Mouse (Mus musculus) heart, adult 8-10 months (tissue): ENCODE measurements around the gene A930017K11Rik. TPM values are rescaled to one million over a fixed set of nuclear protein-coding genes. Genes with fewer than 3 reads are reported as not detected.

ENCODE experiments used
- DNase-seq: peaks from one replicate; pipeline ENCODE4 v3.0.0; 2022; ENCODE audit warnings: low spot score
- total RNA-seq, 4 experiments: library from RNA; stranded (reverse); gene quantifications; 2 replicates each; pipeline ENCODE4 v1.2.4; 2022

A930017K11Rik gene
- total RNA-seq, 4 experiments from 2014 or later = 0.24 to 0.85 (median 0.36) TPM

GRCm38 (mm10) chr17:25941511-25942241 lies 10.7 kb downstream of the A930017K11Rik start:
- peak; percentile 55 for DNase-seq

DNA sequence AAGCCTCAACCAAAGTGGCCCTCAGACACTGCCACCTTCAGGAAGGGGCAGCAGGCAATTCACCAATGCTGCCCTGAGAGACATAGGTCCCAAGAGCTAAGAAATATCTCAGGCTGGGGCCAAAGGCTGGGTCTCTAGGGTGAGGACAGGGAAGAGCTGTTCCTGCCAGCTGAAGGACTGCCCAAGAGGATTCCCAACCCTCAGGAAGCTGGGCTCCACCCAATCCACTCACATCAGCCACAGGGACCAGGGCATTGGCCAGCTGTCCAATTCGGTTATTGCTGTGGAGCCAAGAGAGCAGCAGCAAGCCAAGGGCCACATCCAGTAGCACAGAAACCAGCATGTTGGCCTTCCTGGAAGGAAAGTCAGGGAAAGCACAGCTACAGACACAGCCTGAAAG lies 17.8 kb downstream of the A930017K11Rik start:
- no peak for DNase-seq

GRCm38 (mm10) chr17:25925348-25925747 lies 27.0 kb downstream of the A930017K11Rik start:
- peak; percentile 57 for DNase-seq

- no peak for DNase-seq
Observed at GRCm38 (mm10) chr17:25922120-25922519, 30.2 kb downstream of the A930017K11Rik start.

GRCm38 (mm10) chr17:25919786-25920642 lies 32.4 kb downstream of the A930017K11Rik start:
- peak; percentile 100 for DNase-seq

- no peak for DNase-seq
Observed at GRCm38 (mm10) chr17:25919144-25919785, 33.1 kb downstream of the A930017K11Rik start, which contains the start of gene Rab40c. Gene Rab40c, minus strand, starts transcription at chr17:25919727.

DNA sequence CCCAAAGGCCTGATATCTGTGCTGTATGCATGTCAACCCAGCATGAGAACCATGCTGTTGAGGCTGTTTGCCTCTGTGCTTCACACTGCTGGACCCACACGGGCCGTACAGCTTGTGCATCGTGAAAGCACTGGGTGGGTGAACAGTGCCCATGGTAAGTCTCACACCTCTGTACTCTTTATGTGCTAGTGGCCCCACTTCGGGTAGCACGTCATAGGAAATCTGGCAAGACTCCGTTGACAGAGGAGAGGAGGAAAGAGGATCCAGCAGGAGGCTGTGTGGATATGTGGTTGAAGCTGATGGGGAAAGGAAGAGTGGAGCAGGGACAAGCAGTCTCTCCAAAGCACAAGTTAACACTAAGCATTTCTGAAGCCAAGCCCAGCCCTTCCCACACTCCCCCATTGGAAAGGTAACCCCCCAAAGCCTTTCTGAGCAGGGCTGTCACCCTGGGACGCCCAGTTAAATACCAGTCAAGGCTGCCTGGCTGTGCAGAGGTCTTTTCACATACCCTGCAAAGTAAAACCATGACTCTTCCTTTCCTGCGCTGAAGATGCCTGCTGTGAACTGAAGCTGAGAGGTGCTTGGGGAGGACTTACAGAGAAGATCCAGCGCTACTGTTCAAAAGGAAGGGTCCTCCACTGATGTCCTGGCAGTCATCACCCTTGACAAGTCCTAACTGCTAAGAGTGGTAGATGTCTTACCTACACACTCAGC lies 34.2 kb downstream of the A930017K11Rik start:
- DNase-seq = no peak

GRCm38 (mm10) chr17:25916931-25917647 lies 35.3 kb downstream of the A930017K11Rik start:
- no peak for DNase-seq

DNA sequence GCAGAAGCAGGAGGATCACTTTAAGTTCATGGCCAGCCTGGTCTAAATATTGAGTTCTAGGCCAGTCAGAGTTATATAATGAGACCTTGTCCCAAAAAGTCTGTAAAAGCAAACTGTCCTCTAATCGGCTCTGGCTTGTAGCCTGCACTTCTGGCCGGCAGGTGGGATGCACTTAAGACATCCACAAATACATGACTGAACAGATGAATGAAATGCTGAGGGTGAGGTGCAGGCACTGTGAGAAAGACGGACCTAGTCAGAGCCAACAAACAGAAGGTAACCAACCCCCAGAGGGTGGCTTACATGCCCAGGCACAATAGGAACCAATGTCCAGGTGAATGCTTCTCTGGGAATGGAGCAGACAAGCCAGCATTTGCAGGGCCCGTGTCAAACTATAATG lies 38.1 kb downstream of the A930017K11Rik start:
- no peak for DNase-seq

GRCm38 (mm10) chr17:25913877-25914275 lies 38.5 kb downstream of the A930017K11Rik start:
- peak; percentile 60 for DNase-seq

DNA sequence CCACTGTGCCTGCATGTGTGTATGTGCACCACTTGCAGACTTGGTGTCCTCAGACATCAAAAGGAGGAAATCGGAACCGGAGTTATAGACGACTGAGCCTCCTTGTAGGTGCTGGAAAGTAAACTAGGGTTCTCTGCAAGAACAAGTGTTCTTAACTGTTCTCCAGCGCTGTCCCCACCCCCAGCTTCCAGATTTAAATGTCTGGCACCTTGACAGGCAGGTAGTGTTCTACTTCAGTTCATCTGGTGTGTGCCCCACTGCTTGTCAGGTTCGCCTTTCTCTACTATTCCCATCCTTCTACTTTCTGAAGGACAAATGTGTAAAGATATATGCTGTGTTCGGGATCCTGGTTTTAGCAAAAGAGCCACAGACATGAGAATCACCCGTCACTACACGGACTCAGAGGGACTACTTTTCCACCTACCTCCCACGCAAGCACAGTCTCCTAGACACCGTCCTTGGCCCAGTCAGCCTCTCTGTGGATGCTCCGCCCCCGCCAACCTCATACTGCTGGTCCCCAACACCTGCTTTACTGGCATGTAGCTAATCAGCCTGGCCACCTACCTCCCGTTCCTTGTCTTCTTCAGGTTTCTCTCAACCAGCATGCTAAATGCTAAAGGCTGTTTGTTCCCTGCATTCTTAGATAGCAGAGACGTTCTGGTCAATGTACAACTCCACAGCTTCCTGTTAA lies 39.0 kb downstream of the A930017K11Rik start:
- DNase-seq = no peak

DNA sequence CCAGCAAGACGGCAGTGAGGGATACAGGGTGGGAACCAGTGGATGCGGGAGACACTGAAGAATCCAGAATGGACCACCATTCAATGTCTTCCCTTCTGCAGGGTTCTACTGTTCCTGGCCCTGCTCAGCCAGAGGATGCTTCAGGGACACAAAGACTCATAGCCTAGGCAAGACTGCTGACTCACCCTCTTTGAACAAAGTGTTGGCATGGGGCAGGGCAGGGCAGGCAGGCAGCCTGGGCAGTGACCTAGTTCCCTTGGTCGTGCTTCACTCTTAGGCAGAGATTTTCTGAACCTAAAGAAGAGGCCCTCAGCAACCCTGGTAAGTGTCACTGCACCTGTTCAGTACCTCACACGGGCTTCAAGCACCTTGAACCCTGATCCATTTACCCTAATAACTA lies 40.5 kb downstream of the A930017K11Rik start:
- DNase-seq = peak; percentile 57

GRCm38 (mm10) chr17:25907640-25908039 lies 44.7 kb downstream of the A930017K11Rik start:
- no peak for DNase-seq

- no peak for DNase-seq
Observed at GRCm38 (mm10) chr17:25903061-25903460, 49.3 kb downstream of the A930017K11Rik start.

DNA sequence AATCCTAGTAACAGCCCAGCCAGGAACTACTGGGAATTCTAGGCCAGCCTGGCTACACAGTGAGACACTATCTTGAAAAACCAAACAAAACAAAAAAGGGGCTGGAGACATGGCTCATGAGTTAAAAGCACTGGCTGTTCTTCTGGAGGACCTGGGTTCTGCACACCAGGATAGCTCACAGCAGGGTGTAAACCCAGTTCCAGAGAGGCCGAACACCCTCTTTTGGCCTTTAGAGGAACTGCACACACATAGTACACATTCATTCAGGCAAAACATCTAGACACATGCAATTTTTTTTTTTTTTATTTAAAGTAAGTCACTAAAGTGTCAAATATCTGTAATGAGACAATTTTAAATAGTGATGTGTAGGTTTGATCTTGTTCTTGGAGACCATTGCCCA lies 52.2 kb downstream of the A930017K11Rik start:
- no peak for DNase-seq

Other genes with a start within 250 kb of the A930017K11Rik start
- 1 to 10 TPM in 2 of 4 experiments, not detected in 2; 1.1 to 2.0 TPM for gene Gng13, start 235.4 kb downstream of the A930017K11Rik start, total RNA-seq
- gene Chtf18, start 225.1 kb downstream of the A930017K11Rik start, total RNA-seq = 1 to 10 TPM; 1.2 to 2.1 (median 1.6) TPM
- 1 to 10 TPM; 4.5 to 5.3 (median 4.6) TPM for gene Rpusd1, start 224.9 kb downstream of the A930017K11Rik start, total RNA-seq
- not detected for gene Mslnl, start 216.5 kb downstream of the A930017K11Rik start, total RNA-seq
- 10 to 100 TPM in 3 of 4 experiments, 1 to 10 TPM in 1; 9.8 to 20.9 (median 17.6) TPM for gene Msln, start 198.2 kb downstream of the A930017K11Rik start, total RNA-seq
- gene Narfl, start 178.8 kb downstream of the A930017K11Rik start, total RNA-seq = 10 to 100 TPM; 43.8 to 48.8 (median 46.6) TPM
- 10 to 100 TPM in 3 of 4 experiments, 1 to 10 TPM in 1; 8.5 to 18.4 (median 12.1) TPM for gene Haghl, start 166.9 kb downstream of the A930017K11Rik start, total RNA-seq
- gene Ccdc78, start 166.0 kb downstream of the A930017K11Rik start, total RNA-seq = under 1 TPM in 1 of 4 experiments, not detected in 3; 0.38 TPM
- 10 to 100 TPM; 40.7 to 49.9 (median 44.9) TPM for gene Fam173a, start 159.7 kb downstream of the A930017K11Rik start, total RNA-seq
- 1 to 10 TPM in 1 of 4 experiments, under 1 TPM in 1, not detected in 2; 0.72 to 1.8 TPM for gene AC134908.4, start 156.9 kb downstream of the A930017K11Rik start, total RNA-seq
- 10 to 100 TPM; 58.8 to 75.3 (median 65.7) TPM for gene Metrn, start 155.4 kb downstream of the A930017K11Rik start, total RNA-seq
- gene Fbxl16, start 143.5 kb downstream of the A930017K11Rik start, total RNA-seq = 1 to 10 TPM; 1.2 to 1.9 (median 1.5) TPM
- gene Wdr24, start 128.9 kb downstream of the A930017K11Rik start, total RNA-seq = 10 to 100 TPM; 11.2 to 12.6 (median 12.1) TPM
- 10 to 100 TPM; 34.2 to 39.6 (median 34.8) TPM for gene Jmjd8, start 123.7 kb downstream of the A930017K11Rik start, total RNA-seq
- 100 to 1,000 TPM; 129 to 137 (median 130) TPM for gene Stub1, start 119.2 kb downstream of the A930017K11Rik start, total RNA-seq
- 1 to 10 TPM in 3 of 4 experiments, under 1 TPM in 1; 0.97 to 5.1 (median 1.6) TPM for gene Rhbdl1, start 115.3 kb downstream of the A930017K11Rik start, total RNA-seq
- 1 to 10 TPM; 2.2 to 4.4 (median 3.8) TPM for gene Gm20683, start 110.8 kb downstream of the A930017K11Rik start, total RNA-seq
- 100 to 1,000 TPM; 128 to 153 (median 135) TPM for gene Rhot2, start 107.7 kb downstream of the A930017K11Rik start, total RNA-seq
- 1 to 10 TPM; 1.4 to 2.1 (median 1.6) TPM for gene Wdr90, start 91.1 kb downstream of the A930017K11Rik start, total RNA-seq
- gene Mcrip2, start 83.8 kb downstream of the A930017K11Rik start, total RNA-seq = 100 to 1,000 TPM; 211 to 282 (median 267) TPM
- 10 to 100 TPM; 13.6 to 16.8 (median 14.5) TPM for gene Mettl26, start 77.5 kb downstream of the A930017K11Rik start, total RNA-seq
- under 1 TPM; 0.44 to 0.57 (median 0.51) TPM for gene Wfikkn1, start 71.7 kb downstream of the A930017K11Rik start, total RNA-seq
- gene Rab40c, start 32.8 kb downstream of the A930017K11Rik start, total RNA-seq = 10 to 100 TPM; 17.3 to 20.1 (median 17.7) TPM
- 10 to 100 TPM; 37.3 to 48.3 (median 47.8) TPM for gene Pigq, start 7.6 kb downstream of the A930017K11Rik start, total RNA-seq
- gene Nhlrc4, start 7.6 kb downstream of the A930017K11Rik start, total RNA-seq = under 1 TPM in 1 of 4 experiments, not detected in 3; 0.41 TPM
- gene Capn15, start 33.2 kb upstream of the A930017K11Rik start, total RNA-seq = 1 to 10 TPM; 5.4 to 8.1 (median 6.8) TPM
- 10 to 100 TPM; 30.0 to 33.6 (median 32.2) TPM for gene Rab11fip3, start 117.0 kb upstream of the A930017K11Rik start, total RNA-seq
- gene Decr2, start 137.8 kb upstream of the A930017K11Rik start, total RNA-seq = 10 to 100 TPM; 10.2 to 11.2 (median 11.0) TPM
- gene Nme4, start 143.0 kb upstream of the A930017K11Rik start, total RNA-seq = 1 to 10 TPM; 5.0 to 7.6 (median 5.9) TPM
- gene Tmem8, start 160.7 kb upstream of the A930017K11Rik start, total RNA-seq = 1 to 10 TPM; 6.0 to 7.0 (median 6.2) TPM
- gene Mrpl28, start 170.9 kb upstream of the A930017K11Rik start, total RNA-seq = 100 to 1,000 TPM; 160 to 201 (median 177) TPM
- 10 to 100 TPM; 16.1 to 21.6 (median 17.3) TPM for gene Axin1, start 186.1 kb upstream of the A930017K11Rik start, total RNA-seq
- not detected for gene Pdia2, start 246.5 kb upstream of the A930017K11Rik start, total RNA-seq